Mouse (Mus musculus): Measurements from ENCODE around the gene Btbd17. TPM values are rescaled to one million over a fixed set of nuclear protein-coding genes. Genes with fewer than 3 reads are reported as not detected.
A peak's percentile ranks its signal among the peaks of the same experiment; 100 is the strongest.

Btbd17 gene
- total RNA-seq (2021) = 10 to 100 TPM; 35.6 to 39.8 TPM

GRCm38 (mm10) chr11:114795848-114796322 is at the start of gene Btbd17:
Gene Btbd17 (minus strand): TSS chr11:114795945.
- peak; percentile 37 to 71 for DNase-seq (ENCODE audit: low spot score in 2 of 2)
- intact Hi-C loops (cut with DNase I) = loop anchor here (1.0 to 5.0 kb wide), 2 partner anchors 26 to 119 kb away; partner anchors contain the start of gene Ttyh2

GRCm38 (mm10) chr11:114844464-114845220 is 48.9 kb upstream of the Btbd17 start:
- no peak for DNase-seq (ENCODE audit: low spot score in 2 of 2)
- intact Hi-C loops (cut with DNase I) = no loop called here

GRCm38 (mm10) chr11:114843818-114844463 is 48.2 kb upstream of the Btbd17 start:
- DNase-seq (ENCODE audit: low spot score in 2 of 2) = no peak
- intact Hi-C loops (cut with DNase I) = no loop called here

- no peak for DNase-seq (ENCODE audit: low spot score in 2 of 2)
- intact Hi-C loops (cut with DNase I) = no loop called here
Measured at GRCm38 (mm10) chr11:114833166-114833565, 37.4 kb upstream of the Btbd17 start.

GRCm38 (mm10) chr11:114830433-114830773 is 34.7 kb upstream of the Btbd17 start:
- no peak for DNase-seq (ENCODE audit: low spot score in 2 of 2)
- intact Hi-C loops (cut with DNase I) = no loop called here

GRCm38 (mm10) chr11:114829499-114830432 is 34.0 kb upstream of the Btbd17 start:
- intact Hi-C loops (cut with DNase I) = no loop called here
- no peak for DNase-seq (ENCODE audit: low spot score in 2 of 2)

- DNase-seq (ENCODE audit: low spot score in 2 of 2) = no peak
- intact Hi-C loops (cut with DNase I) = no loop called here
Measured at GRCm38 (mm10) chr11:114826686-114827085, 30.9 kb upstream of the Btbd17 start.

- DNase-seq (ENCODE audit: low spot score in 2 of 2) = no peak
- intact Hi-C loops (cut with DNase I) = no loop called here
Measured at GRCm38 (mm10) chr11:114823199-114823725, 27.5 kb upstream of the Btbd17 start.

GRCm38 (mm10) chr11:114822727-114823126 is 27.0 kb upstream of the Btbd17 start:
- intact Hi-C loops (cut with DNase I) = loop anchor here (1.0 kb wide), 1 partner anchor 27 kb away; the partner anchor contains the start of gene Btbd17
- peak; percentile 82 to 98 for DNase-seq (ENCODE audit: low spot score in 2 of 2)

GRCm38 (mm10) chr11:114821325-114821724 is 25.6 kb upstream of the Btbd17 start:
- intact Hi-C loops (cut with DNase I) = no loop called here
- DNase-seq (ENCODE audit: low spot score in 2 of 2) = no peak

GRCm38 (mm10) chr11:114820444-114820843 is 24.7 kb upstream of the Btbd17 start:
- no peak for DNase-seq (ENCODE audit: low spot score in 2 of 2)

GRCm38 (mm10) chr11:114819110-114819509 is 23.4 kb upstream of the Btbd17 start:
- DNase-seq (ENCODE audit: low spot score in 2 of 2) = no peak
- intact Hi-C loops (cut with DNase I) = loop anchor here (10.0 kb wide), 1 partner anchor 236 kb away; no protein-coding TSS in a partner anchor

More at GRCm38 (mm10) chr11:114820444-114820843, 24.7 kb upstream of the Btbd17 start:
- intact Hi-C loops (cut with DNase I) = no loop called here

- intact Hi-C loops (cut with DNase I) = loop anchor here (10.0 kb wide), 1 partner anchor 237 kb away; no protein-coding TSS in a partner anchor
- no peak for DNase-seq (ENCODE audit: low spot score in 2 of 2)
Measured at GRCm38 (mm10) chr11:114818185-114818584, 22.4 kb upstream of the Btbd17 start.

GRCm38 (mm10) chr11:114816934-114817333 is 21.2 kb upstream of the Btbd17 start:
- no peak for DNase-seq (ENCODE audit: low spot score in 2 of 2)
- intact Hi-C loops (cut with DNase I) = loop anchor here (10.0 kb wide), 1 partner anchor 238 kb away; no protein-coding TSS in a partner anchor

GRCm38 (mm10) chr11:114814873-114815592 is 19.3 kb upstream of the Btbd17 start:
- no peak for DNase-seq (ENCODE audit: low spot score in 2 of 2)
- intact Hi-C loops (cut with DNase I) = loop anchor here (5.0 to 10.0 kb wide), 2 partner anchors 47 to 240 kb away; no protein-coding TSS in a partner anchor

GRCm38 (mm10) chr11:114812731-114813240 is 17.0 kb upstream of the Btbd17 start:
- intact Hi-C loops (cut with DNase I) = loop anchor here (1.0 to 10.0 kb wide), 4 partner anchors 50 to 242 kb away; no protein-coding TSS in a partner anchor
- peak; percentile 89 for DNase-seq (ENCODE audit: low spot score in 2 of 2)

GRCm38 (mm10) chr11:114810344-114810743 is 14.6 kb upstream of the Btbd17 start:
- intact Hi-C loops (cut with DNase I) = loop anchor here (5.0 to 10.0 kb wide), 2 partner anchors 52 to 244 kb away; no protein-coding TSS in a partner anchor
- no peak for DNase-seq (ENCODE audit: low spot score in 2 of 2)

GRCm38 (mm10) chr11:114809371-114809770 is 13.6 kb upstream of the Btbd17 start:
- DNase-seq (ENCODE audit: low spot score in 2 of 2) = no peak
- intact Hi-C loops (cut with DNase I) = no loop called here
